Mouse (Mus musculus) T-helper 1 cell (primary cell): ENCODE measurements around the gene Mill1.
"Not testable (repeated sequence)": the region's sequence is repeated elsewhere in the genome, so short reads cannot be mapped to it uniquely, and the experiment has no call there.

Source experiments
- in situ Hi-C: fragments of 300-600 bp; cut with MboI, MseI; formaldehyde crosslinking; loops from one replicate; pipeline ENCODE4 v1.15.1; 2025; ENCODE audit warnings: high pct_unique_total_duplicates

Gene Mill1

DNA sequence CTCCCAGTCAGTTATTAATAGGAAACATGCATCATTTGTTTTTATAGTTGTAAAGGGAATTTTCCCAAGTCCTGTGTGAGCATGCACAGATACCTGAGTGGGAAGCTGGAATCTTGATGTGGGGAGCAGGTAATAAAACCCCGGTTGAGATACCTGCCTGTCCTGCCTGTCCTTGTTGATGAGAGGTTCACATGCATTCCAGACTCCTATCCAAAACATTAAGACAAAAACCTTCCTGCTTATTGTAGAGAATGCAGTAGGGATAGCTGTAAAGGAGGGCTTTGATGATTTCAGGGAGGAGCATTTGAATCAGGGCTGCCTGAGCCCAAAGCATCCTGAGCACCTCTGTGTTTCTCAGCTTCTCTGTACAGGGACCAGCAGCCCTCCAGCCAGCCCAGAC lies at the start of gene Mill1:
Gene Mill1, plus strand, starts transcription at position 301 of the 400 bp plus-strand sequence.
- in situ Hi-C loops, result no loop called here

DNA sequence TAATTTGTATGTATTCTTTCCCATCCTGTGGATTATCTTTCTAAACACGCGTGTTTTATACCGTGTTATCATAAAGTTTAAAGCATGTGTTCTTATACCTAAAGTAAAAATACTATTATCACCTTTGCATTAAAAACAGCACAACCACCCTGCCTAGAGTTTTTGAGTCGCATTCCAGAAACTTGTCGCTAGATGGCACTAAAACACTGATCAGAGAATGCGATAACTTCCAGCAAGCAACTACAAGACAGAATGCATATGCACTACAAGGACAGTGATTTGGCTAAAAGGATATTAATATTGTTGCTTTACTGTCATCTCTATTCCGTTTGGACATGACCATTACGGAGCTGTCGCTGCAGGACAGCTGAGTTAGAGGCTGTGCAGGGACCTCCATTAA lies 34.2 kb upstream of the Mill1 start:
- in situ Hi-C loops, result no loop called here

DNA sequence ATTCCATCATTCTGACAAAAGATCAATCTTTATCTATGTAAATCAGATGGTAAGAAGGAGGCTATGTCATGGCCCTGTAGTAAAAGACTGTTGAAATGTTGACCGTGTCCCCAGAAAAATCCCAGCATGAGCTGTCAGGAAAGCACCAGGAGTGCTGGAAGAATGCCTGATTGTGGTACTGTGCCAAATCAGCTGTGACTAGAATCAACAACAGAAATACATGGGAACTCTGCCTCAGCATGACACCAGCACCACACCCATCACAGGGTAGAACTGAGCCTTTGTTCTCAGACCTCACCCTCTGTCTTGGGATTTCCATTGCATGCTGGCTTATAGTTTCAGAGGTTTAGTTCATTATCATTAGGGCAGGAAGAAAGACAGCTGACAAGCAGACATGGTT lies 30.4 kb upstream of the Mill1 start:
- in situ Hi-C loops, result no loop called here

DNA sequence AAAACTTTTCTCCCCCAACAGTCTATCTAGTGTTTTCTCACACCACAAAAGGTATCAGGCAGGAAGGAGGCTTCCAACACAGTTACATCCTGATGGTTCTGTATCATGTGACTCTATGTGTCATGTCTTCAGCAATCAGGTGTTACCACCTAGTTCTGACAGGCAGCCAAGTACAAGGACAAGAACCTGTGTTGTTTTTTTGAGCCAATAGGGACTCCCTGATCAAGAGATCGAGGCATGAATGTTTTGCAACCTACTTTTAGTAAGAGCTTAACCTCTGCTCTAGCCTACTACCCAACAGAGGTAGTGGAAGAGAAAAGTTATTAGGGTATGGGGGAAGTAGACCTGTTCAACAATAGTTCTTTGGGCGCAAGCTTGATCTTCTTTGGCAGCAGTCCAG lies 6.6 kb upstream of the Mill1 start:
- in situ Hi-C loops, result no loop called here

DNA sequence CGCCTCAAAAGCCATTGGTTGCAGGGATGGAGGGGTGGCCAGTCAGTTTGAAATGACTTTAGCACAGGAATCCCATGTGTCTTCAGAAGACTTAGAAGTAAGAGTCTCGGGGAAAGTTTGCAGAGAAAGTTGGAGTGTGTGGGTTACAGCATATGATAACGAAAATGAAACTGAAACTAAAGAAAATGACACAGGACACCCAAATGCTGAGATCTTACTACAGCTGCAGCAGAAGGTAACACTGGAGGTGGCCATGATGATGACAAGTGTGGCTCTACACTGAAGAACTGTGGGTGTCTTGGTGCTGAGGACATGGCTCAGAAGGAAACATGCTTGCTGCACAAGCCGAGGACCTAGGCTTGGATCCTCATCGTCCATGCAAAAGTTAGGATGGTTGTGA lies 3.9 kb upstream of the Mill1 start:
- in situ Hi-C loops, result no loop called here

DNA sequence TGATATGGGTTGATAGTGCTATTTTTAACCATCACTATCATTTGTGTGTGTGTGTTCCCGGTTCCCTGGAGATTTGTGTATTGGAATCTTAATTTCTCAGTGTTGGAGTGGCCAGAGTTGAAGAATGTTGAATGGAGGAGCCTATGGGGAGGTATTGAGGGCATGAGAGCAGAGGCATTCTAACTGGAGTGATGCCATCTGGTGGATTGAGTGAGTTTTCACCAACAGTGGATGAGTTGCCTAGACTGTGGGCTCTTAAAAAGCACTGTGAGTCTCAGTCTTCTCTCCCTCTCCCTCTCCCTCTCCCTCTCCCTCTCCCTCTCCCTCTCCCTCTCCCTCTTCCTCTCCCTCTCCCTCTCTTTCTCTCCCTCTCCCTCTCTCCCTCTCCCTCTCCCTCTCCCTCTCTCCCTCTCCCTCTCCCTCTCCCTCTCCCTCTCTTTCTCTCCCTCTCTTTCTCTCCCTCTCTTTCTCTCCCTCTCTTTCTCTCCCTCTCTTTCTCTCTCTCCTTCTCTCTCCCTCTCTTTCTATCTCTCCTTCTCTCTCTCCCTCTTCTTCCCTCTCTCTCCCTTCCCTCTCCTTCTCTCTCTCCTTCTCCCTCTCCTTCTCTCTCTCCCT lies 1.1 kb upstream of the Mill1 start:
- in situ Hi-C loops, result not testable (repeated sequence)

DNA sequence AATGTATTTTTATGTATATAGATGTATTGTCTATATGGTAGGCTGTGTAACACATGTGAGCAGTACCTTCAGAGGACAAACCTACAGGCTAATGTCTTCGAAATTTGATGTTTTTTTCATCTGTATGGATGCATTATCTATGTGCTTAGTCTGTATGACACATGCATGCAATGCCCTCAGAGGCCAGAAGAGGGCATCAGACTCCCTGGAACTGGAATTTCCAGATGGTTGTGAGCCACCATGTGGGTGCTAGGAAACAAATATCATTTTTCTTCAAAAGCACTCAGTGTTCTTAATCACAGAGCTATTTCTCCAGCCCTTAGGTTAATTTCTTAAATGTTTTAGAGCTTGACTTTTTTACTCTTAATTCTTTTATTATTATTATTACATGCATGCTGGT lies 15.1 kb downstream of the Mill1 start:
- in situ Hi-C loops, result no loop called here

DNA sequence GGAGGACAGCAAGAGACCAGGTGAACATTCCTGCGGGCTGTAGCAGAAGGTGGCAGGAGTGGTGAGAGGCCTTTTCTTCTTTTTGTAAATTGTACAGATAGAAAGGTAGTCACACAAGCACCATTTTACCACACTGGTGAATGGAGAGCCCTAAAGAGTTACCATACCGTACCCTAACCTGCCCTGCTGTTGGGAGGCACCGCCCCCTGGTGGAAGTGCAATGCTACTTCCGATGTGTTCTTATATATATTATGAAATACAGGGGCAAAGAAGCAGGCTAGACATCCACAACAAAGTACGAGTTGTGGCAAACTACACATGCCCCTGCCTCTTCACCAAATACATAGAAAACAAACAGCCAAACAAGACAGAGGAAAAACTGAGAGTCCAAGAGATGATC lies 19.9 kb downstream of the Mill1 start:
- in situ Hi-C loops, result no loop called here
